Comparison of ENCODE assay signal across 19 mouse cellular contexts in genomic region chr4:133034478-133034877, GRCm38 (mm10). TPM values are rescaled to one million over a fixed set of nuclear protein-coding genes. Genes with fewer than 3 reads are reported as not detected.
DNase-seq lines count a peak whose midpoint lies in the region; ATAC-seq and TF ChIP-seq lines count a peak whose summit lies in the region.
"Had no signal": no experiment of that assay in that cellular context is flagged by ENCODE, and none has a peak within 500 bp of the region (broad histone marks: within the 10 kb centered on the region; RNA-seq: fewer than 3 reads in every experiment).

No protein-coding gene starts in this region.

- H3K27ac ChIP-seq in embryonic facial prominence, embryonic 12.5 days: 0 out of 2 replicates have a peak overlapping the region, but pooled peaks have one; percentile 20
- no peak overlapping the region for H3K27ac ChIP-seq in embryonic facial prominence, embryonic 10.5 days (replicated peaks)
- peak overlapping the region; percentile 80 for H3K27ac ChIP-seq in heart, postnatal 0 days (ENCODE audit: low read depth)
- H3K27ac ChIP-seq in intestine, embryonic 15.5 days: no peak overlapping the region
- H3K27ac ChIP-seq: hindbrain, postnatal 0 days; liver, embryonic 14.5 days had no signal

- 0 out of 2 replicates have a peak, but pooled peaks cover 7% of the 10 kb centered on the region for H3K27me3 ChIP-seq in embryonic facial prominence, embryonic 12.5 days
- peaks cover 25% of the 10 kb centered on the region for H3K27me3 ChIP-seq in embryonic facial prominence, embryonic 10.5 days (replicated peaks; ENCODE audit: low read depth, poor library complexity, severe bottlenecking)
- H3K27me3 ChIP-seq in heart, postnatal 0 days (ENCODE audit: control insufficient read depth, insufficient read depth, low read length): no peaks in the 10 kb centered on the region
- H3K27me3 ChIP-seq in intestine, embryonic 15.5 days (replicated peaks): no peaks in the 10 kb centered on the region

- H3K9me3 ChIP-seq in embryonic facial prominence, embryonic 12.5 days: no peaks in the 10 kb centered on the region
- H3K9me3 ChIP-seq in embryonic facial prominence, embryonic 10.5 days: no peaks in the 10 kb centered on the region
- H3K9me3 ChIP-seq in heart, postnatal 0 days (replicated peaks; ENCODE audit: control insufficient read depth, low read length): no peaks in the 10 kb centered on the region
- no peaks in the 10 kb centered on the region for H3K9me3 ChIP-seq in intestine, embryonic 15.5 days

- no peak for DNase-seq in embryonic facial prominence, embryonic 10.5 days (ENCODE audit: low spot score)
- no peak for DNase-seq in heart, postnatal 0 days (ENCODE audit: low spot score)
- DNase-seq in heart, postnatal 10 days: no peak
- DNase-seq in ES-CJ7 (ENCODE audit: low read depth, low spot score): peak; percentile 73
- peak; percentile 72 for DNase-seq in kidney, adult 9 months
- DNase-seq in lung, postnatal 10 days: no peak
- DNase-seq: cerebellum, adult 9-11 months; embryo, embryonic 11 days; forebrain, postnatal 0 days; gastrocnemius, postnatal 25 days; left cerebral cortex, postnatal 4 days; lung, postnatal 36 days; right cerebral cortex, postnatal 14 days had no signal

- peaks cover 22% of the 10 kb centered on the region for H3K4me1 ChIP-seq in embryonic facial prominence, embryonic 12.5 days
- H3K4me1 ChIP-seq in embryonic facial prominence, embryonic 10.5 days: peaks cover 52% of the 10 kb centered on the region
- H3K4me1 ChIP-seq in heart, postnatal 0 days (ENCODE audit: control insufficient read depth, insufficient read depth): peaks cover 46% of the 10 kb centered on the region
- H3K4me1 ChIP-seq in intestine, embryonic 15.5 days (replicated peaks): peaks cover 25% of the 10 kb centered on the region

- no peaks in the 10 kb centered on the region for H3K36me3 ChIP-seq in embryonic facial prominence, embryonic 12.5 days
- peaks cover 49% of the 10 kb centered on the region for H3K36me3 ChIP-seq in embryonic facial prominence, embryonic 10.5 days (replicated peaks)
- no peaks in the 10 kb centered on the region; the same call in 1 of the 2 replicates for H3K36me3 ChIP-seq in heart, postnatal 0 days (replicated peaks; ENCODE audit: control insufficient read depth, insufficient read depth, low read length)
- no peaks in the 10 kb centered on the region for H3K36me3 ChIP-seq in intestine, embryonic 15.5 days

- no peak for TF ChIP-seq CTCF in heart, postnatal 0 days (IDR thresholded peaks at IDR 0.05; ENCODE audit: low read depth)

- H3K4me3 ChIP-seq in embryonic facial prominence, embryonic 12.5 days: no peak overlapping the region
- H3K4me3 ChIP-seq in embryonic facial prominence, embryonic 10.5 days: no peak overlapping the region
- H3K4me3 ChIP-seq in heart, postnatal 0 days (ENCODE audit: low read depth, low read length): no peak overlapping the region
- no peak overlapping the region for H3K4me3 ChIP-seq in intestine, embryonic 15.5 days (replicated peaks)
- H3K4me3 ChIP-seq: erythroblast, embryonic 14.5 days had no signal

- 68% methylated on average over 10 of the region's 10 CpGs for WGBS in embryonic facial prominence, embryonic 12.5 days
- WGBS in embryonic facial prominence, embryonic 10.5 days: 73% methylated on average over 10 of the region's 10 CpGs
- 48% methylated on average over 10 of the region's 10 CpGs for WGBS in heart, postnatal 0 days
- WGBS in intestine, embryonic 15.5 days: 79% methylated on average over 10 of the region's 10 CpGs

- no peak overlapping the region for H3K4me2 ChIP-seq in embryonic facial prominence, embryonic 12.5 days (replicated peaks)
- H3K4me2 ChIP-seq in heart, postnatal 0 days (ENCODE audit: low read depth, low read length): no peak overlapping the region
- no peak overlapping the region for H3K4me2 ChIP-seq in intestine, embryonic 15.5 days (replicated peaks)
- H3K4me2 ChIP-seq: midbrain, embryonic 11.5 days had no signal

- no peak for TF ChIP-seq EP300 in heart, postnatal 0 days (IDR thresholded peaks at IDR 0.05; ENCODE audit: low read depth)

- ATAC-seq in embryonic facial prominence, embryonic 12.5 days (ENCODE audit: insufficient number of reproducible peaks, insufficient read depth, low FRiP score, low TSS enrichment): no peak
- ATAC-seq in heart, postnatal 0 days (ENCODE audit: insufficient read depth, low read depth): no peak
- no peak for ATAC-seq in intestine, embryonic 15.5 days
- ATAC-seq: forebrain, postnatal 0 days; hindbrain, postnatal 0 days had no signal

- H3K9ac ChIP-seq in embryonic facial prominence, embryonic 12.5 days: no peak overlapping the region
- H3K9ac ChIP-seq in heart, postnatal 0 days (replicated peaks; ENCODE audit: low read depth, low read length): no peak overlapping the region
- no peak overlapping the region for H3K9ac ChIP-seq in intestine, embryonic 15.5 days
- H3K9ac ChIP-seq: forebrain, postnatal 0 days; liver, embryonic 14.5 days had no signal

- intact Hi-C loops in heart, postnatal 10 days (cut with DNase I): no loop called here

RNA-seq across cellular contexts. Expression of gene Ahdc1, which starts 23.4 kb away (rescaled TPM):
- polyA plus RNA-seq in embryonic facial prominence, embryonic 12.5 days (2016; fragmentation: Nextera tagmentation; extraction: Ambion mirVana): 12.7 and 14.6 TPM in 2 replicates
- 11.5 and 11.6 TPM in 2 replicates for polyA plus RNA-seq in embryonic facial prominence, embryonic 10.5 days (2016; fragmentation: Nextera tagmentation; extraction: Ambion mirVana)
- 40.5 and 57.2 TPM in 2 replicates for total RNA-seq in heart, postnatal 0 days (2014; rRNA removed; ENCODE audit: low replicate concordance)
- 4.6 and 5.2 TPM in 2 replicates for polyA plus RNA-seq in heart, postnatal 0 days (2015; fragmentation: Nextera tagmentation; extraction: Ambion mirVana)
- total RNA-seq in heart, postnatal 10 days (2021): 10 to 100 TPM; 54.0 to 63.0 TPM
- 5.4 and 6.3 TPM in 2 replicates for polyA plus RNA-seq in intestine, embryonic 15.5 days (2015; fragmentation: Nextera tagmentation; extraction: Ambion mirVana)

Comparison
In these comparisons a context has a peak if more than half of its experiments do, and no peak if none do; other contexts are left out.
1. H3K27ac ChIP-seq: peak in embryonic facial prominence, embryonic 12.5 days (single experiment) and heart, postnatal 0 days (single experiment); none in embryonic facial prominence, embryonic 10.5 days (single experiment) and intestine, embryonic 15.5 days (single experiment).
2. DNase-seq: peak in ES-CJ7 (single experiment) and kidney, adult 9 months (single experiment); none in embryonic facial prominence, embryonic 10.5 days (single experiment), heart, postnatal 0 days (single experiment), heart, postnatal 10 days (0 of 2) and lung, postnatal 10 days (single experiment).